Mouse (Mus musculus) layer of hippocampus, postnatal 25 days (tissue): ENCODE results near the gene Tmem202. TPM values are rescaled to one million over a fixed set of nuclear protein-coding genes. Genes with fewer than 3 reads are reported as not detected.

ENCODE experiments used
- DNase-seq, 2 experiments: peaks; one replicate each; pipeline ENCODE4 v3.0.0; 2022; ENCODE audit warnings: mixed read lengths in 2 of 2, low spot score in 1 of 2; ENCODE audit errors: extremely low spot score in 1 of 2
- total RNA-seq, 2 experiments: library from RNA; stranded (reverse); gene quantifications; 2 replicates each; pipeline ENCODE4 v1.2.3; 2021

Tmem202 gene
- total RNA-seq, 2 experiments from 2014 or later: 2.0 to 2.1 TPM

DNA sequence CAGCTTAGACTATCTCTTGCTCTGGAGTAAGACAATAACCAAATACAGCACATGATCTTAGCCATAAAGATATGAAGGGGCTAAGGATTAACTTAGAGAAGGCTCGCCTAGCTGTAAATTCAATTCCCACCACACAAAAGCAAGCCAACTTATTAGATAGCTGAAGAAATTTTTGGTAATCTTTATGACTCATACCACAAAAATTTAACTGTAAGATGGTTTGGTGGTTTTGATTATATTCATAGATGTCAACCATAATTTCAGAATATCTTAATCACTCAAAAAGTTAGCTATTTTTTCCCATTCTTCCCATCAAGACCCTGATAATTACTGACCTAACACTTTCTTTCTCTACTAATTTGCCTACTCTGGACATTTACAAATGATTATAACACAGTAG, 70.2 kb downstream of the Tmem202 start:
- DNase-seq: no peak

Other genes starting within 250 kb of the Tmem202 start
- gene Adpgk, start 248.3 kb downstream of the Tmem202 start, total RNA-seq: 10 to 100 TPM; 16.2 to 16.6 TPM
- 10 to 100 TPM; 35.8 to 42.9 TPM for gene Bbs4, start 186.3 kb downstream of the Tmem202 start, total RNA-seq
- 100 to 1,000 TPM in 1 of 2 experiments, 10 to 100 TPM in 1; 97.3 to 100 TPM for gene Arih1, start 53.2 kb downstream of the Tmem202 start, total RNA-seq
- gene Hexa, start 307 bp downstream of the Tmem202 start, total RNA-seq: 10 to 100 TPM; 45.8 to 52.7 TPM
- gene Celf6, start 38.1 kb upstream of the Tmem202 start, total RNA-seq: 10 to 100 TPM; 23.7 to 25.6 TPM
- 100 to 1,000 TPM; 138 to 142 TPM for gene Parp6, start 77.4 kb upstream of the Tmem202 start, total RNA-seq
- 1,000 to 10,000 TPM; 1,212 to 1,366 TPM for gene Pkm, start 116.5 kb upstream of the Tmem202 start, total RNA-seq
- 1 to 10 TPM; 4.9 to 7.3 TPM for gene Gramd2, start 140.3 kb upstream of the Tmem202 start, total RNA-seq
- gene Senp8, start 210.9 kb upstream of the Tmem202 start, total RNA-seq: 1 to 10 TPM; 9.2 to 9.7 TPM
- 10 to 100 TPM; 57.4 to 66.3 TPM for gene Myo9a, start 211.0 kb upstream of the Tmem202 start, total RNA-seq